8 mouse cellular contexts compared by ENCODE assay signal in the genomic region with DNA sequence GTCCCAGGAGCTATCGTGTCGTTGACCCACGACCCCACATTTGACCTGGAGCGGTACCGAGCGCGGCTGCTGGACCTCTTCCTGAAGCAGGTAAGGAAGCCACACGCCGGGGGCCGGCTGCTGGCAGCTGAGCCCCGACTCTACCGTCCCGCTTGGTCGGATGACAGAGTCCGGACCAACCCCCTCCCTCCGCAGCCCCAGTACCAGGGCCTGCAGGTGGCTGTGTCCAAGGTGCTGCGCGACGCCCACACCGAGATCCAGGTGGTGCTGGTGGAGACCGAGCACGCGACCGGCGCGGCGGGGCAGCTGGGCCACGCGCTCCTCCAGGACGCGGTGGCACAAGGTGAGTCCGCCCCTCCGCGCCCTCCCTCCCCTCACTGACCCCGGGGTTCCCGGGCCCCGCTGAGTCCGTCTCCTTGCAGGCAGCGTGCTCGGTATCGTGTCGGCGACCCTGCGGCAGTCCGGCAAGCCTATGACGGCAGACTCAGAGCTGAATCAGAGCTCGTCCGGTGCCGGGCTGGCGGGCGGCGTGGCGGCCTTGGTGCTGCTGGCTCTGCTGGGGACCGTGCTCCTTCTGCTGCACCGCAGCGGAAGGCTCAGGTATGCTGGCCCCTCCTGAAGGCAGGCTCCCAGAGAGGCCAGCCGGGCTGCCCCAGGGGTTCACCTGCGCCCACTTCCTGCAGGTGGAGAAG. TPM values are rescaled to one million over a fixed set of nuclear protein-coding genes. Genes with fewer than 3 reads are reported as not detected.
DNase-seq lines count a peak whose midpoint lies in the region; ATAC-seq and TF ChIP-seq lines count a peak whose summit lies in the region.

No protein-coding gene starts in this region.

- H3K4me3 ChIP-seq in bone marrow macrophage, adult 2 months (ENCODE audit: insufficient read depth, low read length) = peak overlapping the region; percentile 36
- H3K4me3 ChIP-seq in hindbrain, embryonic 12.5 days = peak overlapping the region; percentile 39
- H3K4me3 ChIP-seq in midbrain, embryonic 14.5 days (replicated peaks; ENCODE audit: low read depth, low read length) = peak overlapping the region; percentile 40

- peaks cover 72% of the 10 kb centered on the region for H3K27me3 ChIP-seq in hindbrain, embryonic 12.5 days
- peaks cover 71% of the 10 kb centered on the region for H3K27me3 ChIP-seq in midbrain, embryonic 14.5 days (ENCODE audit: control insufficient read depth, insufficient read depth, low read length)

- no peak for ATAC-seq in hindbrain, embryonic 12.5 days (ENCODE audit: low FRiP score)
- no peak for ATAC-seq in midbrain, embryonic 14.5 days (ENCODE audit: low FRiP score, low TSS enrichment)

- H3K9ac ChIP-seq in hindbrain, embryonic 12.5 days = peak overlapping the region; percentile 40; the same call in 1 of the 2 replicates
- peak overlapping the region; percentile 43 for H3K9ac ChIP-seq in midbrain, embryonic 14.5 days (replicated peaks; ENCODE audit: low read length)

- WGBS in hindbrain, embryonic 12.5 days = under 1% methylated on average over 58 of the region's 58 CpGs
- WGBS in midbrain, embryonic 14.5 days = 1% methylated on average over 57 of the region's 58 CpGs

- no peak overlapping the region for H3K27ac ChIP-seq in bone marrow macrophage, adult 2 months (ENCODE audit: insufficient read depth, low read depth, low read length)
- no peak overlapping the region for H3K27ac ChIP-seq in hindbrain, embryonic 12.5 days
- no peak overlapping the region for H3K27ac ChIP-seq in midbrain, embryonic 14.5 days (replicated peaks; ENCODE audit: low read depth, low read length)

- no peaks in the 10 kb centered on the region for H3K4me1 ChIP-seq in bone marrow macrophage, adult 2 months (ENCODE audit: control insufficient read depth, insufficient read depth, low read length)
- H3K4me1 ChIP-seq in hindbrain, embryonic 12.5 days = peaks cover 23% of the 10 kb centered on the region
- peaks cover 14% of the 10 kb centered on the region; the same call in 1 of the 2 replicates for H3K4me1 ChIP-seq in midbrain, embryonic 14.5 days (ENCODE audit: control insufficient read depth, insufficient read depth, low read length)

- DNase-seq in kidney, postnatal 10 days = peak; percentile 46
- no peak for DNase-seq in kidney, postnatal 14 days
- peak; percentile 21 for DNase-seq in midbrain, embryonic 14.5 days
- DNase-seq in adipocyte (ENCODE audit: low spot score) = no peak
- no peak for DNase-seq in yolk sac, embryonic 10.5 days (ENCODE audit: low spot score)
- no peak for DNase-seq in lung, postnatal 4 days

- H3K4me2 ChIP-seq in hindbrain, embryonic 12.5 days (replicated peaks) = peak overlapping the region; percentile 74
- peak overlapping the region; percentile 67 for H3K4me2 ChIP-seq in midbrain, embryonic 14.5 days (ENCODE audit: low read length)

- no peaks in the 10 kb centered on the region for H3K36me3 ChIP-seq in hindbrain, embryonic 12.5 days
- no peaks in the 10 kb centered on the region for H3K36me3 ChIP-seq in midbrain, embryonic 14.5 days (ENCODE audit: control insufficient read depth, insufficient read depth, low read length)

- TF ChIP-seq CTCF in bone marrow macrophage, adult 2 months (IDR thresholded peaks at IDR 0.05; ENCODE audit: low read depth, low read length) = no peak

- TF ChIP-seq POLR2A in bone marrow macrophage, adult 2 months (IDR thresholded peaks at IDR 0.05; ENCODE audit: borderline replicate concordance, low read depth, low read length) = no peak

- H3K9me3 ChIP-seq in hindbrain, embryonic 12.5 days (replicated peaks) = 0 out of 2 replicates have a peak, but pooled peaks cover 3% of the 10 kb centered on the region
- H3K9me3 ChIP-seq in midbrain, embryonic 14.5 days (ENCODE audit: control insufficient read depth, low read length) = no peaks in the 10 kb centered on the region

RNA-seq across cellular contexts. Expression of gene Amn, which starts 4.4 kb away (rescaled TPM):
- not detected in 2 replicates for polyA plus RNA-seq in bone marrow macrophage, adult 2 months (2012; ENCODE audit: insufficient read depth, insufficient read length, missing spikeins)
- 0.69 and 1.0 TPM in 2 replicates for polyA plus RNA-seq in hindbrain, embryonic 12.5 days (2016; fragmentation: Nextera tagmentation; extraction: Ambion mirVana)
- polyA plus RNA-seq in midbrain, embryonic 14.5 days (2014; fragmentation: Nextera tagmentation; extraction: Ambion mirVana) = 5.3 and 8.9 TPM in 2 replicates

Comparison
In these comparisons a context has a peak if more than half of its experiments do, and no peak if none do; other contexts are left out.
1. DNase-seq: peak in kidney, postnatal 10 days (single experiment) and midbrain, embryonic 14.5 days (single experiment); none in kidney, postnatal 14 days (single experiment), adipocyte (single experiment), yolk sac, embryonic 10.5 days (single experiment) and lung, postnatal 4 days (0 of 2).
2. Peak in every context shown above with its lines, with median percentiles within 50 percentile points of each other: H3K4me3 ChIP-seq.